Mouse (Mus musculus): Measurements from ENCODE around the gene Avil.
A peak's percentile ranks its signal among the peaks of the same experiment; 100 is the strongest.

Avil gene

GRCm38 (mm10) chr10:127030336-127031296, 30.1 kb downstream of the Avil start, which contains the start of gene Tsfm:
Gene Tsfm, minus strand, starts transcription at chr10:127030840.
- DNase-seq = peak; percentile 90 to 92

GRCm38 (mm10) chr10:127033301-127033741, 32.8 kb downstream of the Avil start:
- DNase-seq = no peak

- no peak for DNase-seq
Observed at GRCm38 (mm10) chr10:127036273-127036672, 35.8 kb downstream of the Avil start.

- DNase-seq = no peak
Observed at GRCm38 (mm10) chr10:127037641-127038040, 37.1 kb downstream of the Avil start.

- DNase-seq = no peak
Observed at GRCm38 (mm10) chr10:127040569-127041214, 40.2 kb downstream of the Avil start.

- DNase-seq = peak in 1 of 2 experiments; percentile 22
Observed at GRCm38 (mm10) chr10:127041274-127041766, 40.8 kb downstream of the Avil start, which contains the start of the genes Mettl1 and Eef1akmt3. Gene Mettl1, plus strand, starts transcription at chr10:127041414. Gene Eef1akmt3, minus strand, starts transcription at chr10:127041513.

GRCm38 (mm10) chr10:127041774-127042338, 41.3 kb downstream of the Avil start:
- DNase-seq = peak; percentile 74 to 75

- no peak for DNase-seq
Observed at GRCm38 (mm10) chr10:127042468-127043115, 42.1 kb downstream of the Avil start.

- DNase-seq = no peak
Observed at GRCm38 (mm10) chr10:127043187-127043586, 42.7 kb downstream of the Avil start.

- DNase-seq = no peak
Observed at GRCm38 (mm10) chr10:127047954-127048353, 47.4 kb downstream of the Avil start, which contains the start of gene Cyp27b1. Gene Cyp27b1, plus strand, starts transcription at chr10:127048250.

GRCm38 (mm10) chr10:127048608-127049394, 48.3 kb downstream of the Avil start:
- DNase-seq = no peak

- no peak for DNase-seq
Observed at GRCm38 (mm10) chr10:127049395-127050118, 49.0 kb downstream of the Avil start.

- DNase-seq = no peak
Observed at GRCm38 (mm10) chr10:127050119-127050474, 49.6 kb downstream of the Avil start.

GRCm38 (mm10) chr10:127054646-127055045, 54.1 kb downstream of the Avil start:
- DNase-seq = no peak

GRCm38 (mm10) chr10:127055406-127055805, 54.9 kb downstream of the Avil start:
- DNase-seq = no peak

- DNase-seq = no peak
Observed at GRCm38 (mm10) chr10:127056490-127056889, 56.0 kb downstream of the Avil start.

- DNase-seq = peak; percentile 81 to 82
Observed at GRCm38 (mm10) chr10:127058161-127058560, 57.7 kb downstream of the Avil start.

GRCm38 (mm10) chr10:127058708-127059107, 58.2 kb downstream of the Avil start:
- no peak for DNase-seq

GRCm38 (mm10) chr10:127059174-127059967, 58.9 kb downstream of the Avil start:
- peak in 1 of 2 experiments; percentile 58 for DNase-seq

Data from thymus, postnatal 36 days (tissue).